ENCODE assay signal across 23 mouse cellular contexts in genomic region chr4:109862271-109862670, GRCm38 (mm10).
"Had no signal": no experiment of that assay in that cellular context is flagged by ENCODE, and none has a peak within 500 bp of the region (broad histone marks: within the 10 kb centered on the region; RNA-seq: fewer than 3 reads in every experiment).

No protein-coding gene starts in this region.

- DNase-seq: gastrocnemius, postnatal 14 days; gastrocnemius, postnatal 36 days; heart, adult 11 months; heart, adult 2 months; heart, postnatal 14 days; heart, postnatal 36 days; kidney, adult 18-20 months; kidney, adult 8-10 months; kidney, postnatal 10 days; kidney, postnatal 25 days; layer of hippocampus, postnatal 36 days; left cerebral cortex, postnatal 4 days had no signal

- H3K4me3 ChIP-seq: heart, adult 2 months; heart, embryonic 13.5 days; heart, embryonic 15.5 days; hindbrain, embryonic 13.5 days; hindbrain, embryonic 15.5 days; limb, embryonic 13.5 days; limb, embryonic 15.5 days; liver, embryonic 12.5 days had no signal

- H3K4me1 ChIP-seq: hindbrain, embryonic 15.5 days; limb, embryonic 15.5 days; liver, embryonic 12.5 days had no signal

- H3K4me2 ChIP-seq: heart, embryonic 11.5 days; heart, embryonic 13.5 days; heart, embryonic 15.5 days; hindbrain, embryonic 13.5 days; hindbrain, embryonic 15.5 days; limb, embryonic 13.5 days; limb, embryonic 15.5 days; liver, embryonic 12.5 days had no signal

- H3K9ac ChIP-seq: heart, embryonic 13.5 days; heart, embryonic 15.5 days; hindbrain, embryonic 13.5 days; hindbrain, embryonic 15.5 days; limb, embryonic 13.5 days; limb, embryonic 15.5 days; liver, embryonic 12.5 days; liver, embryonic 14.5 days had no signal

- H3K36me3 ChIP-seq: heart, embryonic 13.5 days; hindbrain, embryonic 13.5 days; hindbrain, embryonic 15.5 days; limb, embryonic 13.5 days; limb, embryonic 15.5 days had no signal

- H3K27me3 ChIP-seq: heart, embryonic 13.5 days; heart, embryonic 15.5 days; hindbrain, embryonic 13.5 days; hindbrain, embryonic 15.5 days; limb, embryonic 13.5 days; limb, embryonic 15.5 days; liver, embryonic 12.5 days had no signal

- H3K9me3 ChIP-seq: heart, embryonic 13.5 days; heart, embryonic 15.5 days; hindbrain, embryonic 13.5 days; hindbrain, embryonic 15.5 days; limb, embryonic 13.5 days; limb, embryonic 15.5 days; liver, embryonic 12.5 days had no signal

- H3K27ac ChIP-seq: heart, adult 2 months; heart, embryonic 13.5 days; heart, embryonic 15.5 days; hindbrain, embryonic 13.5 days; hindbrain, embryonic 15.5 days; hindbrain, postnatal 0 days; limb, embryonic 13.5 days; limb, embryonic 15.5 days; liver, embryonic 12.5 days; liver, embryonic 14.5 days had no signal

- ATAC-seq: hindbrain, postnatal 0 days; intestine, embryonic 16.5 days; liver, embryonic 12.5 days had no signal
